Mouse (Mus musculus) hindbrain, postnatal 0 days (tissue): ENCODE results near the gene Amer2. TPM values are rescaled to one million over a fixed set of nuclear protein-coding genes. Genes with fewer than 3 reads are reported as not detected.

ENCODE experiments used
- ATAC-seq: fragments of 200-750 bp; cut with Nextera tagmentation; 2 replicates; pipeline ENCODE4 v1.8.0; 2017; ENCODE audit warnings: mild to moderate bottlenecking, moderate TSS enrichment, moderate library complexity
- DNase-seq: peaks from one replicate; pipeline ENCODE4 v3.0.0-alpha.2; 2015; ENCODE audit warnings: low spot score
- H3K27ac ChIP-seq: fragments of 300-500 bp; sonication (generic); 2 replicates; pipeline ENCODE4 v1.5.1; 2014; ENCODE audit warnings: mild to moderate bottlenecking
- H3K27me3 ChIP-seq: fragments of 300-500 bp; sonication (generic); 2 replicates; pipeline ENCODE4 v1.6.1; 2014; ENCODE audit warnings: low read length, mixed read lengths; ENCODE audit not compliant: insufficient read depth
- H3K36me3 ChIP-seq: fragments of 300-500 bp; sonication (generic); 2 replicates; pipeline ENCODE4 v1.6.1; 2014; ENCODE audit warnings: low read length, mixed read lengths; ENCODE audit not compliant: insufficient read depth
- H3K4me1 ChIP-seq: fragments of 300-500 bp; sonication (generic); 2 replicates; pipeline ENCODE4 v1.6.1; 2014; ENCODE audit warnings: antibody characterized with exemption, low read length, mixed read lengths; ENCODE audit not compliant: insufficient read depth
- H3K4me2 ChIP-seq: fragments of 300-500 bp; sonication (generic); 2 replicates; pipeline ENCODE4 v1.6.1; 2014; ENCODE audit warnings: low read depth, mild to moderate bottlenecking, low read length, moderate library complexity, mixed read lengths
- H3K4me3 ChIP-seq: fragments of 300-500 bp; sonication (generic); 2 replicates; pipeline ENCODE4 v1.5.1; 2014; ENCODE audit warnings: low read length
- H3K9ac ChIP-seq: fragments of 300-500 bp; sonication (generic); replicated peaks from 2 replicates; pipeline ENCODE4 v1.6.1; 2014; ENCODE audit warnings: mild to moderate bottlenecking, low read length, moderate library complexity, mixed read lengths
- H3K9me3 ChIP-seq: fragments of 300-500 bp; sonication (generic); 2 replicates; pipeline ENCODE4 v1.6.1; 2016; ENCODE audit warnings: low read length, mixed read lengths
- CTCF ChIP-seq: IDR thresholded peaks from 2 replicates; pipeline ENCODE4 v1.5.1; 2016; ENCODE audit warnings: antibody characterized with exemption, control low read depth, low read depth
- WGBS: fragments of 180-500 bp; shearing (Covaris S2); extraction: QIAGEN DNeasy Blood & Tissue Kit; methylation state at CpG from one replicate; pipeline ENCODE4 v1.1.7; 2014; 5-methylcytosine and 5-hydroxymethylcytosine counted together
- polyA plus RNA-seq: library from polyadenylated mRNA; unstranded; fragments of >200 nt; fragmentation: Nextera tagmentation; extraction: Ambion mirVana; gene quantifications from 2 replicates; pipeline ENCODE4 v1.2.1, GENCODE M21; 2015
- total RNA-seq: library from RNA; depleted of rRNA; stranded (reverse); fragments of >200 nt; gene quantifications from 2 replicates; pipeline ENCODE4 v1.2.3, GENCODE M21; 2014

Gene Amer2
- total and polyA plus RNA-seq, 2 experiments from 2014 or later = 21.6 to 27.4 TPM

DNA sequence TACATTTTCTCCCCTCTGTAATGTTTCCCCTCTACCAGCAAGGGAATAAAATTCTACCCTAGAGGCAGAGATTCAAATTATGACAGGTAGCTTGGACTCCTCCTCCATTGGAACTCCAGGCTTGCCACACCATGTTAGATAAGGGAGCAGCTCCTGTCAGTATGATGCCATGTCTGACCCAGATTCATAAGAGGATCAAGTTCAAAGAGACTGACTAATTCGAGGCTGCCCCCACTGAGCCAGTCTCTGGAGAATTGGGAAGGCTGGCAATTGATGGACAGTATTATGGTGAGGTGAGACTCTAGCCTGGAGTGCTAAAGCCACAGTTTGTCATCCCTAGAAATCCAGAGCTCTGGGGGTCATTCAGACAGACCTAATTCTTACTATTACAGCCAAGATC, 6.3 kb upstream of the Amer2 start:
- no peak for DNase-seq
- no peak for TF ChIP-seq CTCF
- 48% methylated on average over 1 of the region's 1 CpGs for WGBS
- Histone ChIP-seq H3K9me3 (no peaks in the 10 kb centered on the region), H3K4me3 (no peak overlapping the region), H3K27me3 (no peaks in the 10 kb centered on the region), H3K9ac (no peak overlapping the region), H3K4me2 (no peak overlapping the region), H3K27ac (no peak overlapping the region), H3K36me3 (no peaks in the 10 kb centered on the region), H3K4me1 (0 out of 2 replicates have a peak, but pooled peaks cover 6% of the 10 kb centered on the region)
- ATAC-seq = no peak

DNA sequence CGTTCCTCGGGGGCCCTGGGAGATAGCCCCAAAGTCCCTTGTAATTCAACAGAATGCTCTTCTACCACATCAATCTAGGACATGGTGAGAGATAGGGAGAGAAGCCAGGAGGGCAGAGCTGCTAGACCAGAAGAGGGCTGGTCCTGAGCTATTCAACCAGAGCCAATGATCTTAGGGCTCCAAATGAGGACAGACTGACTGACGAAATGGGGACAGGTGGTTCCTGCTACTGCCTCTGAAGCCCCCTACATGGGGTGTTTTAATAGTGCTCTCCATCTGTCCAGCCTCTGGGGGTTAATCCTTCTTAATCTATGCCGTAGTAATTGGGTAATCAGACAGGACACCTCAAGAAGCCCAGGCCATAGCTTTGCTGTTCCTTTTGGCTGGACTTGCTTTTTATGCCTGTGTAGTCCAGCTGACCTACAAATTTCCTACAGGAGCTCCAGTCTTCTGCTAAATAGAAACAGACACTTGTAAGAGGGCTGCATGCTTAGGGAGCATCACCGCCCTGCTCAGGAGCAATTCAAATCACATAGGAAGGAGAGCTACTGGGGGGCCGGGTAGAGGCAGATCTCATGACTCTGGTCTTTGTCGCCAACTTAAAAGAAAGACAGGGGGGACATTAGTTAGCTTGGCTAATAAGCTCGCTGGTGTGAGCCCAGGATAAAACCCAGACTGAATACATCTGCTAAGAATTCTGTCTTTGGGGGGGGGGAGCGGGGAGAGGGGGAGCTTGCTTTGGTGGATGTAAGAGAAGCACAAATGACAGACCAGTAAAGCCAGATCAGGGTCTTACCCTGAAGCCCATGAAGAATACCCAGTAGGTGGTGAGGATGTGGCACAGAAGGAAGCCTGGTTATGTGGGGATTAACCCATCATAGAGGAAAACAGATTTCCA, 4.0 kb upstream of the Amer2 start:
- H3K4me3 ChIP-seq = no peak overlapping the region
- DNase-seq = peak; percentile 64
- no peaks in the 10 kb centered on the region for H3K36me3 ChIP-seq
- no peak overlapping the region for H3K4me2 ChIP-seq
- H3K27ac ChIP-seq = peak overlapping the region; percentile 20; the same call in 1 of the 2 replicates
- peak; percentile 61 for ATAC-seq
- H3K9me3 ChIP-seq = no peaks in the 10 kb centered on the region
- TF ChIP-seq CTCF = no peak
- WGBS = 49% methylated on average over 9 of the region's 9 CpGs
- no peaks in the 10 kb centered on the region for H3K27me3 ChIP-seq
- no peaks in the 10 kb centered on the region for H3K4me1 ChIP-seq
- H3K9ac ChIP-seq = no peak overlapping the region

DNA sequence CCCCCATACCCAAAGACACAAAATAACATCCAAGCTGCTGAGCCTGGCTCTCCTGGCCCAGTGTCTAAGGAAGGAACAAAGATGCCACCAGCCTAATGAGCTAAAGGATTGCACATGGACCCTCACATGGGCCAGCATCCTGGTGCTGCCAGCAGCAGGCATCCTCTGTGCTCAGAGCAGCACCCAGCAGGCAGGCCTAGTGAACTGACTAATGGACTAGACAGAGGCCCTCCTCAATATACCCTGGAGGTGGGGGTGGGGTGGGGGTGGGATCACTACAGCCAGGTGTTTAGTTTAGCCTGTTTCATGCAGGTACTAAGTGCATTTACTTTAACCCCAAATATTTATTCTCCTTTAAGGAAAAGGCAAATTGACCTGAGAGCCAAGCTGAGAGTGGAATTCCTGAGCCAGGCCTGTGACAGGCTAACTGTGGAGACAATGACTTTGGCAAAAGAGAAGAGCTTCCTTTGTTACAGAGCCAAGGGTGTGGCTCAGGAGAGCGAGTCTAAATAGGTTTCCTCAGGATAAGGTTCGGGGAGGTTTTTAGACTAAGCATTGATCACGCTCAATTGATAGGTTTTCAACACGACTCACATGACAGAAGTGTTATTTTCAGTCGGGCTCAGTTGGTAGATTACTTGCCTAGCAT, 3.3 kb upstream of the Amer2 start:
- peak; percentile 38; the same call in 1 of the 2 replicates for ATAC-seq
- H3K9me3 ChIP-seq = no peaks in the 10 kb centered on the region
- H3K4me1 ChIP-seq = no peaks in the 10 kb centered on the region
- no peak overlapping the region for H3K9ac ChIP-seq
- no peak for TF ChIP-seq CTCF
- DNase-seq = no peak
- H3K36me3 ChIP-seq = no peaks in the 10 kb centered on the region
- no peak overlapping the region for H3K4me2 ChIP-seq
- 54% methylated on average over 5 of the region's 5 CpGs for WGBS
- peak overlapping the region; percentile 20; the same call in 1 of the 2 replicates for H3K27ac ChIP-seq
- H3K27me3 ChIP-seq = no peaks in the 10 kb centered on the region
- no peak overlapping the region for H3K4me3 ChIP-seq

DNA sequence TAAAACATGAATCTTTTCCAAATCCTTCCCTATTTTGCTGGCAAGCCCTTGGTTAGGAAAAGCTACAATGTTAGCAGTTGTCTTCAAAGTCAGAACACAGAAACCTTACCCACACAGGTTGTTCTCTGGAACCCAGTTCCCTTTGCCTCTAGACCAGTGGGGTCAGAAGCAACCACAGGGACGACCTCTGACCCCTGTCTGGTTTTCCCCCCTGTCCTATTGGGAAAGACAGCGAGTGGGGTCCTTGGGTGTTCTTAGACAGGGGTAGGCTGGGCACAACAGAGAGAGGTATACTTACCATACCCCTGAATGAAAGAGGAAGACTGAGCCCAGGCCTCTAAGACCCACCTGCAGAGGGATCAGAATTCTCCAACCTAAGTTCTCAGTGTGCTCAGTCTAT, 4.0 kb downstream of the Amer2 start:
- H3K4me2 ChIP-seq = peak overlapping the region; percentile 86
- H3K36me3 ChIP-seq = no peaks in the 10 kb centered on the region
- H3K4me1 ChIP-seq = peaks cover 16% of the 10 kb centered on the region
- no peak for DNase-seq
- no peaks in the 10 kb centered on the region for H3K27me3 ChIP-seq
- no peak for TF ChIP-seq CTCF
- H3K4me3 ChIP-seq = no peak overlapping the region
- 0 out of 2 replicates have a peak, but pooled peaks have one; percentile 2 for ATAC-seq
- WGBS = 65% methylated on average over 2 of the region's 2 CpGs
- H3K9ac ChIP-seq = 0 out of 2 replicates have a peak overlapping the region, but pooled peaks have one; percentile 95
- H3K9me3 ChIP-seq = no peaks in the 10 kb centered on the region
- H3K27ac ChIP-seq = peak overlapping the region; percentile 97

DNA sequence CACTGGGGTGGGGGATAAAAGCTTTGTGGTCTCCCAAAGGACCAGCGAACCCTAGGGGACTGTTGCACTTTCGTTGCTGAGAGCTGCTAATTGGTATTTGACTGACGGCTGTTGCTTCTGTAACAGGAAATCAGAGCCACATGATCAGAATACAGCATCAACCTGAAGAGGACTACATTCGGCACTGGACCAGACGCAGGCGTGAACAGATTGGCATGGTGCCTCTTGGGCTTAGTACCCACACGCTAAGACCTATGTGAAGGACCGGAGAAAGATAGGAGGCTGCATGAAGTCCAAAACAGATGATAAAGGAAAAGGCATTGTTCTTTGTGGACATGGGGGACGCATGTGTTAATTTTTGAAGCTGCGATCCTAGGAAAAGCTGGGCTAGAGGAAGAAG, 4.5 kb downstream of the Amer2 start:
- Histone ChIP-seq H3K36me3 (no peaks in the 10 kb centered on the region), H3K4me1 (peaks cover 18% of the 10 kb centered on the region), H3K9ac (peak overlapping the region; percentile 95), H3K27me3 (no peaks in the 10 kb centered on the region), H3K4me3 (peak overlapping the region; percentile 88), H3K4me2 (peak overlapping the region; percentile 86), H3K9me3 (no peaks in the 10 kb centered on the region), H3K27ac (peak overlapping the region; percentile 97)
- DNase-seq (peak; percentile 81), ATAC-seq (peak; percentile 61)
- no peak for TF ChIP-seq CTCF
- WGBS = 5% methylated on average over 10 of the region's 10 CpGs

DNA sequence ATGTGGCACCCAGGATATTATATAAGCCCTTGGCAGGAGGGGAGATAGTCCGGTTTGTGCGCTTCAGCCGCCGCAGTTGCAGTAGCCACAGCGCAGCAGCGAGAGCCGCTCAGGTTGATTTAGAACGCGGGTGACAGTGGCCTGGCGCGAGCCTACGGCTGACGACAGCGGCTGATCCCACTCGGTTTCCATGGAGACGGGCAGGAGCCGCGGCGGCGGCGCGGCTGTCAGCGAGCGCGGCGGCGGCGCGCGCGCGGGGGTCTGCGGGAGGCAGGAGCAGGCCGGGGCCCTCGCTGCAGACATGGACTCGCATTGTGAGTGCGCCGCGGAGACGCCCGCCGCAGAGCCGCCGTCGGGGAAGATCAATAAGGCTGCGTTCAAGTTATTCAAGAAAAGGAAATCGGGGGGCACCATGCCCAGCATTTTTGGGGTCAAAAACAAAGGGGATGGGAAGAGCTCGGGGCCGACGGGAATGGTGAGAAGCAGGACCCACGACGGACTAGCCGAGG, 5.1 kb downstream of the Amer2 start:
- no peak for TF ChIP-seq CTCF
- no peaks in the 10 kb centered on the region for H3K9me3 ChIP-seq
- peak overlapping the region; percentile 95 for H3K9ac ChIP-seq
- DNase-seq = peak; percentile 99
- peak overlapping the region; percentile 86 for H3K4me2 ChIP-seq
- H3K27ac ChIP-seq = peak overlapping the region; percentile 97
- under 1% methylated on average over 45 of the region's 53 CpGs for WGBS
- H3K27me3 ChIP-seq = no peaks in the 10 kb centered on the region
- peak overlapping the region; percentile 88 for H3K4me3 ChIP-seq
- H3K4me1 ChIP-seq = peaks cover 23% of the 10 kb centered on the region
- peak; percentile 93 for ATAC-seq
- no peaks in the 10 kb centered on the region for H3K36me3 ChIP-seq
